Mouse (Mus musculus) cerebellum, adult 9-10 months (tissue): ENCODE results near the gene Cnot6.

Experiments used
- DNase-seq: peaks from one replicate; pipeline ENCODE4 v3.0.0; 2022

Gene Cnot6

DNA sequence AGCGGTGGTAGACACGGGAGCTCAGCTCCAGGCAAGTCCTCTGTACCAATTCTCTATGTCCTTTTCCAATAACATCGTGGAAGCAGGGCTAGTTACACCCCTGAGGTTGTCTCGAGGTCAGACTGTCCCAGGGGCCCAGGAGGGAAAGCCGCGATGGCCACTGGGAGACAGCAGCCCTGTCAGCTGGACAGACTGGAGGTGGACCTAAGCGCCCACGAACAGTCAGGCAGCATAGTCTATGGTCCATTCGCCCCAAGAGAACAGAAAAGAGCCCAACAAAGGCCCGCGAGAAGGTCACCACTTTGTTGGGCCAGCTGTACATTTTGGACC is 59.5 kb downstream of the Cnot6 start:
- no peak for DNase-seq

DNA sequence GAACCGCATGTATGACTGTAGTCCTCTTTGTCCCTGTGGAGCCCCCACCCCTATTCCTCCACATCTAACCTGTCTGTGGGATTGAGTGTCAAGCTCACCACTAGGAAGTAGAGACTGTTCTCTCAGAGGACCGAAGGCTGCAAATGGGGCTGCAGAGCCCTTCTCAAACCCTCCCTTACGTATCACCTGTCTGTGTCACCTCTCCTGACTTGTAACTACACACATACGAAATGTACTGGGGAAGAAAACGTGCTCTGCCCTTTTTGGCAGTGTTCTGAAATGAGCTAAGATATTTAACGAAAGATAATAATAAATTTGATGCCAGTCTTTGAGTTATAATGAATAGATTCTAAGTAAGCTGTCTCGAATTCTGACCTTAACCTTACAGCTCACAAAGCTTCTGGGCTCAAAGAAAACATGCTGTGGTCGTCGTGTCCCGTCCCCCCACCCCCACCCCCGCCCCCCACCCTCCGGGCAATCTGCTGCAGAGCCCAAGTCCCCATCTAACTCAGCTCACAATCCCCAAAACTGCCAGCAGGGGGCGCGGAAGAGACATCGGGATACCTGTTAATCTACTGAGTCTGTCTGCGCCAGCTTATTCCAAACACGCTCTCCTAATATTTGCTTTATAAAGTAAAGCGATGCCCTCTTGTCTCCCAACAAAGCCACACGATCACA is 60.0 kb downstream of the Cnot6 start:
- DNase-seq, result peak; percentile 72

DNA sequence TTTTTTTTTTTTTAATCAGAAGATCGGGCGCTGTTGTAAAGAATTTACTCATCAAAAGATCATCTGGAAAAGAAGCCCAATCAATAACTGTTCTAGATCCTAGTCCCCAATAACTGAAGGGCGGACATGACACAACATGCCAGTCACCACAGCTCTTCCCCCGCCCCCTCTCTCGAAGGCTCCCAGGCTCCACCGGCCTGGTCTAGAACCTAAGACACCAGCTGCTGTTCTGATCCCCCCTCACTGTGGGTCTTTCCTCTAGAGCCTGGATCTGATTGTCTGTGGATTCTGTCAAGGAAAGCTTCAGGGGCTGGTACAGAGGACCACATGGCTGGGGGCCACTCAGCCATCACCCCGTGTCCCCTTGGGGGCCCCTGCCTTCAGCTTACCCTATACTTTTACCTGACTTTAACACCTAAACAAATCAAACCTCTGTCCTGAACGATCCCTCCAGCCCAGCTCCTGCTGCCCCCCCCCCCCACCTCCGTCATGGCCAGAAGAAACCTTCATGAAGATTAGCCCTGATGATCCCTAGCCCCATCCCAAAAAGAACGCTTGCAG is 60.7 kb downstream of the Cnot6 start:
- DNase-seq, result no peak

DNA sequence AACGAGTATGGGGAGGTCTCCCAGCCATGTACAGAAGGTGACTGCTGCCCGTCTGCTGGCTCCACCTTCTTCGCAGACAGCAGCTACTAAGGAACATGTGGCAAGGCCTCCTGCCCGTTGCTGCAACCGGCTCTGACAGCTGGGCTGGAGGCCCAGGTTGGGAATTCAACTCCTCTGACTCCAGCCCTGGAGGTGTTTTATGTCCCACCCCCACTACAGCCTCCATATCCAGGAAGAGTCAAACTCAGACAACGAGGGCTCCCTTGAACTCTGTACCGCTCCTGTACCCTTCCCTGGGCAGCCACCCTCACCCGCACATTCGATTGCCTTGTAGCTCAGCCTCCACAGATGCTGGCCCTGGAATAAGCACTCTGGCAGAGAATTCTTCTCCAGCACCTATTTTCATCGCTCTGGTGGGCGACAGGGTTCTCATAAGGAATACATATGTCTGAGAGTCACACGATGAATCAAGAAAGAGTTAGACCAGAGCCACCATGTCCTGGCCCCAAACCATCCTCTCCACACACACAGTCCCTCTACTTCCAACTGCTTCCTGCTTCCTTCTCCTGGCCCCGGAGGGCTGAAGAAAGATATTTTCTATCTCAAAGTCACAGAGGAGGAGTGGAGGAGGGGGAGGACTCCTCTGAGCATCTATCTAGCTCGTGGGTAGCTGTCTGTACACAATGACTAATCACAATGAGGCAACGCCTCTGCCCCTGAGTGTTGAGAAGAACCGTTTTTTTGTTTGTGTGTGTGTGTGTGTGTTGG is 61.3 kb downstream of the Cnot6 start:
- DNase-seq, result no peak

DNA sequence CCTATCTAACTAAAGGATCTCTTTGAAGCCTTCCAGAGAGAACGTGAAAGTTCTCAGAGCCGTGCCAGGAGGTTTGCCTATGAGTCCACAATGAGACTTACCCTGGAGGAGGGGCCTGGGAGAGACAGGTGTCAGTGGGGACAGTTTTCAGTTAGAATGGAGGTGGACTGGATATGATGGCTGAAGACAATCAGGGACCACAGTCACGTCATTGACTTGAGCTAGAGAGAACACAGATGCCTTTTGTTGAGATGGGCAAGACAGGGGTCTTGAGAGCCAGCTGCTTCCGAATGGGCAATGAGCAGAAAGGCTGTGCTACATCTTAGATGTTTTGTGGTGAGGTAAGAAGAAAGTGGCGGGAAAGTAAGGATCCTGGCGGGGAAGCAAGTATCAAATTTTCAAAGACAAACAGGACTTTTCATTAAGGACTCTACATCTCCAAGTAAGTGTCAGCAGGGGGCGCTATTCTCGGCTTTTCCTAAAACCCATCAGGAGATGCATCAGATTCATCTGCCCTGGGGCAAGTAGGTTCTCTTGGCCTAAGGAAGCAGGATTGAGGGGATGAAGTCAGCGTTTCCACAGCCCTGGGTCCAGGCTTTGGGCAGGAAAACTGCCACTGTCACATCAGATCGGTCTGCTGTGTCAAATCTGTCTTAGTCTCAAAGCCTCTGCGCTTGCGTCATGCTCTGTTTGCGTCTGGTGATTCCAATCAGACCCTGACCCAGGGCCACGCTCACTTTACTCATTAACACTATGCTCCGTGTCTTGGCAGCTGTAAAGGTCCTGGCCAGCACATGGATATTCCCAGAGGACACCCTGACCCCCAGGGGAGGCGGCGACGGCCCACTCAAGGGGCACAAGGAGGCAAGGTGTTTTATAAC is 62.2 kb downstream of the Cnot6 start:
- DNase-seq, result peak; percentile 12

- DNase-seq, result no peak
These were observed 66.8 kb downstream of the Cnot6 start for GRCm38 (mm10) chr11:49645677-49646076.

GRCm38 (mm10) chr11:49636449-49636848 is 76.1 kb downstream of the Cnot6 start:
- no peak for DNase-seq

DNA sequence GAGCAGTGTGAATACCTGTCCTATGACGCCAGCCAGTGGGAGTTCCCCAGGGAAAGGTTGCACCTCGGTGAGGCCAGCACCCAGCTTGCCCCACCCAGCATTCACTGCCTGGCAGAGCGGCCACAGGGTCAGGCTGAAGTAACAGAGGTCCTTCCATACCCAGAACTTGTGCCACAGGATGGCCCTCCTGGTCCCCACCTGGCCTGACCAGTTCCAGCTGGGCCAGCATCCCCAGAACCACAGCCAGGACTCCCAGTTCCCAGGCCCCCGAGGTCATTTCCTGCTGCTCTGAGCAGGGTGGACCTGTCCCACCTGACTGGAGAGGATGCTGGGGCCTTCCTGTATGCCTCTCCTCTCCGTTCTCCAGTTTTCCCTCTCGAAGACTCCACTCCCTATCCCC is 76.9 kb downstream of the Cnot6 start:
- DNase-seq, result no peak

DNA sequence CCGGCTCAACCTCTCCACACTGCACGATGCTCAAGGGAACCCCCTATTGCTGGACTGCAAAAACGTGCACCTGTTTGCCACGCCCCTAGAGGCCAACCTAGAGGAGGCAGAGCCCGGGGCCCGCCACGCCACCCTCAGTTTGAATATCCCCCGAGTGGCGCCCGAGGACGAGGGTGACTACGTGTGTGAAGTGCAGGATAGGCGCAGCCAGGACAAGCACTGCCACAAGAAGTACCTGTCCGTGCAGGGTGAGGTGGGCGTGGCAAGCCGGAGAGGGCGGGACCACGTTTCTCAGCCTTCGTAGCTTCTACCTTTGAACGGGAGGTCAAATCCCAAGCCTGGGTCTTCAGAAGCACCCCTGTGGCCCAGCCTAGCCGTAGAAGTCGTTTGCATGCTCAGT is 78.4 kb downstream of the Cnot6 start:
- no peak for DNase-seq

- no peak for DNase-seq
These were observed 80.3 kb downstream of the Cnot6 start for GRCm38 (mm10) chr11:49632256-49632655.

- DNase-seq, result no peak
These were observed 81.4 kb downstream of the Cnot6 start for GRCm38 (mm10) chr11:49631154-49631553.

DNA sequence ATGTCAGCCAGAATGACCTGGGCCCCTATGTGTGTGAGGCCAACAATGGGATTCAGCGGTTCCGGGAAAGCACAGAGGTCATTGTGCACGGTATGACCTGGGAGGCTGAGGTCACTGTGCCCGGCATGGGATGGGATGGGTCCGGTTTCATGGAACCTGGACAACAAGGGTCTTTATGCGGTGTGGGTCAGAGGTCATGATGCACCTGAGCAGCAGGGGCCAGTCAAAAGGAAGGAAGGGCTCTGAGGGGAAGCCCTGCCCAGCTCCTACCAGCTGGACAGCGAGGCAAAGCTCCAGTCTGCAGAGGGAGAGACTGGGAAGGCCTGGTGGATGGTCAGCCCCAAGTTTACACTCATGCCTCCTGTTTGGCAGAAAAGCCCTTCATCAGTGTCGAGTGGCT is 85.8 kb downstream of the Cnot6 start:
- DNase-seq, result no peak

DNA sequence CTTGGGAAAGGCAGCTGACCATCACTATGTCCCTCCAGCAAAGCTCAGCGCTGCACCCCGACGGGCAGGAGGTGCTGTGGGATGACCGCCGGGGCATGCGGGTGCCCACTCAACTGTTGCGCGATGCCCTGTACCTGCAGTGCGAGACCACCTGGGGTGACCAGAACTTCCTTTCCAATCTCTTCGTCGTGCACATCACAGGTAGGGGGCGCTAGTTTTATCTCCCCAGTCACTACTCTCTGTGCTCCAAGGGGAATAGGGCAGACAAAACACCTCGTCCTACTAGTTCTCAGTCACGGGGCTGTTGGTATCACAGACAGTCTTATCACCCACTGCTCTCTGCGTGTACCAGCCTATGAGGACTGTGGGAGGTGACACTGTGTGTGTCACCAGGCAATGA is 86.7 kb downstream of the Cnot6 start:
- DNase-seq, result no peak

DNA sequence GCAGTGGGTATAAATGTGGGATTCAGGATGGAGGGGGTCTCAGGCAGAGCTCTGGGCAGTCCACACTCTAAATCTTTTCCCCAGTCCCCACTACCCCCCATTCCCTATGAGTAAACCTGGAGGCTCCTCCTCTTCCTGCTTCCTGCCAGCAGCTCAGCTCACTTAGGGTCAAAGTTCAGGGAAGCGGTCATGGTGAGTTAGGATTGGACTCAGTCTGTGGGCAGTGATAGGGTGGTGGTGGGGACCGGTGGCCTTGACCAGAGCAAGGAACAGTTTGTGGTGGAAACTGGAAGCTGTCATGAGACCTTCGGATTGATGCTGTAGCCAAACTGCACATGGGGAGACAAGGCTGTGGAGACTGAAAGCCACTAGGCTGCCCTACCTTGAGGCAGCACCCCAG is 88.4 kb downstream of the Cnot6 start:
- no peak for DNase-seq

DNA sequence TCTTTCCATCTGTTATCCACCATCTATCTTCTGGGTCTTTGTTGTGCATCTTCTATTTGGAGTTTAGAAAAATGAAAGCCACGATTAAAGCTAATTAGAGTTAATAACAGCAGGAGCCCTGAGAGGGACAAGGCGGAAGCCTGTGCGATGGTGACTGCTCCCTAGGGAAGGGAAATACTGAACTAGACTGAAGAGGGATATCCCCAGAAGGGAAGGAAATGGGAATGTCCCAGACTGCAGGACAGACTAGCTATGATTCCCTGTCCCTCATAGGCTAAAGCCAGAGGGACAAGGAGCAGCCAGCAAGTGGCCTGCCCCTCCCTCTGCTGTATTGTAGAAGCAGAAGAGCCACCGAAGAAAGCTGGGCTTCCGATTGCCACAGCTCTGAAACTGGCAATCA is 90.6 kb downstream of the Cnot6 start:
- no peak for DNase-seq
